Mouse (Mus musculus): ENCODE measurements around the gene Ankef1. TPM values are rescaled to one million over a fixed set of nuclear protein-coding genes. Genes with fewer than 3 reads are reported as not detected.

The Ankef1 gene
- polyA plus RNA-seq, 1 experiment from 2014 or later = 0.75 TPM

DNA sequence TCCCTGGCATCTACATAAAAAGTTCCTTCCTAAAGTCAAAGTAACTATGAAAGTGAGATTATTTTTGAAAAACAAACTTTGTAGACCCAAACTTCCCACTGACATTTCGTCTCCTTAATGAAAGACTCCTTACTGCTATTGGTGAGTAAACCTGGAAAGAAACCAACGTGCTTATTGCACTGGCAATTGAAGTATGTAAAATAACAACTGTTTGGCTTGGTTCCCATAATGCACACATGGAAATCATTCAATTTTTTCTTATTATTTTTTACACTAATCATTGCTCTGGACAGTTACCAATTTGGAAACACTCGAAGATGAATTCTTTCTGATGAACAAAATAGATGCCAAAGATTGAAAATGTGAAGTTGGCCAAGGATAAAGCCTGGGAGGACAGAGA, 12.1 kb downstream of the Ankef1 start:
- 80% methylated on average over 3 of the region's 3 CpGs for WGBS
- Histone ChIP-seq H3K27ac (no peak overlapping the region), H3K36me3 (no peaks in the 10 kb centered on the region), H3K9me3 (no peaks in the 10 kb centered on the region), H3K4me3 (no peak overlapping the region), H3K4me1 (replicated peaks) (peaks cover 8% of the 10 kb centered on the region; the same call in 1 of the 2 replicates), H3K27me3 (ENCODE audit: insufficient read depth, poor library complexity, severe bottlenecking) (peaks cover 24% of the 10 kb centered on the region)
- no peak for DNase-seq (ENCODE audit: low spot score)

DNA sequence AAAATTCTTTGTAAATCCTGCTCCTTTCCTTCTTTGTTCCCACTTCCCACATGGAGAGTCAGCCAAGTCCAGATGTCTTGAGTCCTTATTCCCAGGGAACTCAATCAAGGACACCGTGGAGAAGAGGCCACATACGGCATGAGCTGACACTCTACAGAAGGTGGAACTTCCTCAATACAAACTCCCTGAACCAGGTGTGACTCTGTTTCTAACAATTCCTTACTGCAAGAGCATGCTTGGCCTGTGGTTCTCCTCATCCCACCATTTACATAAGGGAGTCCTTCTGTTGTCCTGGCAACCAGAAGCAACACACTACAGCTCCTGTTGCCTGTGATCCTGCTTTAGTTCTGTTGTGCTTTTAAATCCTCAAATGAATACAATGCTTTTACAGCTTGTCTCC, 13.8 kb downstream of the Ankef1 start:
- Histone ChIP-seq H3K4me1 (replicated peaks) (peaks cover 8% of the 10 kb centered on the region; the same call in 1 of the 2 replicates), H3K27me3 (ENCODE audit: insufficient read depth, poor library complexity, severe bottlenecking) (peaks cover 24% of the 10 kb centered on the region), H3K27ac (no peak overlapping the region), H3K36me3 (no peaks in the 10 kb centered on the region), H3K9me3 (no peaks in the 10 kb centered on the region), H3K4me3 (no peak overlapping the region)
- WGBS = 82% methylated on average over 2 of the region's 2 CpGs
- no peak for DNase-seq (ENCODE audit: low spot score)

DNA sequence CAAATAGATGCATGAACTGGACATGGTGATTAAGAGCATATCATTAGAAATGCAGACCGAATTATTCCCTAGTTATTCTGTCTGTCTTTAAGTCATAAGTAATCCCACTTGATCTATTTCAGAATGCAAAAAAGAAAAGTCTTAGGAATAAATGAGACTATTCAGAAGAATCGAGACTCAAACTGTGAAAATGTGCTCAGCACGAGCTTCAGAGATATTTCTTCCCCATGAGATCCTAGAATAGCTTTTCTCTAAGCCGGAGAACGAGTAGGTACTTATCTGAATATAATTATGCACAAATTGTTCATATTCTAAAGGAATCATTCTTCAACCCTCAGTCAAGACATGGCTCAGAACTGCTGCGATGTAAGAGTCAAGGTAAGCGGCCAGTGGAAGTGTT, 27.2 kb downstream of the Ankef1 start:
- no peak overlapping the region for H3K27ac ChIP-seq
- no peaks in the 10 kb centered on the region for H3K36me3 ChIP-seq
- no peaks in the 10 kb centered on the region for H3K27me3 ChIP-seq (ENCODE audit: insufficient read depth, poor library complexity, severe bottlenecking)
- WGBS = 90% methylated on average over 7 of the region's 7 CpGs
- peaks cover 5% of the 10 kb centered on the region for H3K4me1 ChIP-seq (replicated peaks)
- H3K4me3 ChIP-seq = no peak overlapping the region
- H3K9me3 ChIP-seq = no peaks in the 10 kb centered on the region
- DNase-seq (ENCODE audit: low spot score) = no peak

DNA sequence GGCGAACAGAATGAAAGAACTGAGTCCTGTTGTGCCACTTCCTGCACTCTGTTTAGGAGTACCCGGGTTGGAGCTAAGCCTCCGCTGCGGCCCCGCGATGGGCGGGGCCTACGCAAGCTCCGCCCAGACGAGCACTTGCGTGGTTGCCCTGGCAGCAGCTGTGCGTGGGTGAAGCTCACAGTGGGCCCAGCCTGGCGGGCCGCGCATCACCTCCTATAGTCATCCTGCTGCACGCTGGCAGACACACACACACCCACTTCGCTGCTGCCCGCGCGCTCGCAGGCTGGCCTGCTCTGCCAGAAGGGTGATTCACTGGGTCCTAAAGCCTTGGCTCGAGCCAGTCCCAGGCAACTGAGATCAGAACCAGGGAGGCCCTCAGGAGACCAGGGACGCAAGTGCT, 30.3 kb downstream of the Ankef1 start:
- WGBS = under 1% methylated on average over 23 of the region's 23 CpGs
- DNase-seq (ENCODE audit: low spot score) = peak; percentile 86

DNA sequence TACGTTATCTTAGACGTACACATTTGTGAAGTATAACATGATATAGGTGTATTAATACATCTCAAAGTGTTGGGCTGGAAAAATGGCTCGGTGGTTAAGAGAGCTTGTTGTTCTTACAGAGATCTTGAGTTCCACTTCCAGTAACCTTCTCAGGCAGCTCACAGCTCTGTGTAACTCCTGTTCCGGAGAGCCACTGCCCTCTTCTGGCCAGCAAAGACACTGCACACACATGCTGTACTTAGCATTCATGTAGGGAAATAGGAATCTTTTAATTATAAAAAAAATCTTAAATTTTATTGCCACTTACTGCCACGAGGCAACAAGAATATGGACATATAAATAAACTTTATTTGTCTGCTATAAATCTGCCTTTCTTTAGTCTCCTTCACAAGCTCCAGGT, 56.3 kb downstream of the Ankef1 start:
- Histone ChIP-seq H3K27me3 (ENCODE audit: insufficient read depth, poor library complexity, severe bottlenecking) (no peaks in the 10 kb centered on the region), H3K9me3 (no peaks in the 10 kb centered on the region), H3K27ac (no peak overlapping the region), H3K4me1 (replicated peaks) (no peaks in the 10 kb centered on the region), H3K4me3 (no peak overlapping the region), H3K36me3 (no peaks in the 10 kb centered on the region)
- WGBS = 74% methylated on average over 5 of the region's 5 CpGs
- peak; percentile 27 for DNase-seq (ENCODE audit: low spot score)

More for the DNA sequence above, 30.3 kb downstream of the Ankef1 start:
- Histone ChIP-seq H3K27me3 (ENCODE audit: insufficient read depth, poor library complexity, severe bottlenecking) (no peaks in the 10 kb centered on the region), H3K9me3 (no peaks in the 10 kb centered on the region), H3K4me1 (replicated peaks) (peaks cover 5% of the 10 kb centered on the region), H3K4me3 (peak overlapping the region; percentile 65), H3K36me3 (no peaks in the 10 kb centered on the region), H3K27ac (peak overlapping the region; percentile 88)

DNA sequence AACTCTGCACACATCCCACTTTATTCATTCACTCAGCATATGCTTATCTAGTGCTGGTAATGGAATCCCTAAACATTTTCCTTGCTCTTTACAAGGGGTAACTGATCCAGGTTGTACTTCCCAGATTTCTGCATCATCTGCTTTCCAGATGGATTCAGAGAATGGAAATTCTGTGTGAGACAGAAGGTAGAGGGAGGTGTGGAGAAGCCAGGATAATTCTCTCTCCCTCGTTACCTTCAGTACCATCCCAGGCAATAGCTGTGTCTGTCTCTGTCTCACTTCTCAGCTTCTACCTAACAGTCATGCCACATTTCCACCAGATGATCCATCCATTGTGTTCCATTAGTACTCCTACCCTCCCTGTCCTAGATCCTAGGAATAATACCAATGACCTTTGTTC, 60.6 kb downstream of the Ankef1 start:
- Histone ChIP-seq H3K4me1 (replicated peaks) (no peaks in the 10 kb centered on the region), H3K27me3 (ENCODE audit: insufficient read depth, poor library complexity, severe bottlenecking) (no peaks in the 10 kb centered on the region), H3K9me3 (no peaks in the 10 kb centered on the region), H3K4me3 (no peak overlapping the region), H3K36me3 (no peaks in the 10 kb centered on the region), H3K27ac (no peak overlapping the region)
- no peak for DNase-seq (ENCODE audit: low spot score)
- 93% methylated on average over 1 of the region's 1 CpGs for WGBS

DNA sequence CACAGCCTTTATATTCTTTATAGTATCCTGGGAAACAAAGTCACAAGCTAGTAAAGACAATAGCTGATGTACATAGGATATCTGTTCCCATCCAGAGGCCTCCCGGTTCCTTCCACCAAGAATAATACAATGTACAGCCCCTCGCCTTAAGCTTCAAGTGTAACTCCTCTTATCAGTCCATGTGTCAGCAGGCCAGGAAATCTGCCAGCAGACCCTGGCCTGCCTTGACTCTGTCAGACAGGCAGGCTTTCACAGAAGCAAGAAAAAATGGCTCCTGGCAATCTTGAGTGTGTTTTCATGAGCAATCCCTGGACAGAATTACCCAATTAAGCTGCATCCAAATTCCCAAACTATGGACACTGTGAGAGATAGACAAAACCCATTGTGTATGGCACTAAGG, 69.1 kb downstream of the Ankef1 start:
- DNase-seq (ENCODE audit: low spot score) = no peak
- H3K9me3 ChIP-seq = no peaks in the 10 kb centered on the region
- no peak overlapping the region for H3K4me3 ChIP-seq
- H3K27me3 ChIP-seq (ENCODE audit: insufficient read depth, poor library complexity, severe bottlenecking) = no peaks in the 10 kb centered on the region
- H3K36me3 ChIP-seq = no peaks in the 10 kb centered on the region
- WGBS = 83% methylated on average over 2 of the region's 2 CpGs
- H3K4me1 ChIP-seq (replicated peaks) = no peaks in the 10 kb centered on the region
- H3K27ac ChIP-seq = no peak overlapping the region

DNA sequence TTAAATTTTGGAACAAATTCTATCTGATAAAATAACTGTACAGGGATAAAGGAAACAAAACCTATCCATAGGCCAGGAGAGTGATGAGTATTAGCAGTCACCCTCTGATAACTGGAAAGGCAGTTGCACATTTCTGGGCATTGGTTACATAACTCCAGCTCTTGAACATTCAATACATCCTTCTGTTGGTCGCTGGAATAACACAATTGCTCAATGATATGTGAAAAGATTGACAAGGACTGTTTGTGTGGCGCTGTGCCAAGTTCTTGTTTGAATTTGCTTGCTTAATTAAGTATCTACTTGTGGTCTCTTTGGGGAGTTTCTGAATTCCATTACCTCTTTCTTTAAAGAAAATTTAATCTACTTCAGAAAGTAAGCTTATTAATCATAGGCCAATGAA, 81.1 kb downstream of the Ankef1 start:
- no peak for DNase-seq (ENCODE audit: low spot score)
- Histone ChIP-seq H3K36me3 (no peaks in the 10 kb centered on the region), H3K9me3 (no peaks in the 10 kb centered on the region), H3K27ac (no peak overlapping the region), H3K27me3 (ENCODE audit: insufficient read depth, poor library complexity, severe bottlenecking) (no peaks in the 10 kb centered on the region), H3K4me1 (replicated peaks) (no peaks in the 10 kb centered on the region), H3K4me3 (no peak overlapping the region)
- 66% methylated on average over 2 of the region's 2 CpGs for WGBS

DNA sequence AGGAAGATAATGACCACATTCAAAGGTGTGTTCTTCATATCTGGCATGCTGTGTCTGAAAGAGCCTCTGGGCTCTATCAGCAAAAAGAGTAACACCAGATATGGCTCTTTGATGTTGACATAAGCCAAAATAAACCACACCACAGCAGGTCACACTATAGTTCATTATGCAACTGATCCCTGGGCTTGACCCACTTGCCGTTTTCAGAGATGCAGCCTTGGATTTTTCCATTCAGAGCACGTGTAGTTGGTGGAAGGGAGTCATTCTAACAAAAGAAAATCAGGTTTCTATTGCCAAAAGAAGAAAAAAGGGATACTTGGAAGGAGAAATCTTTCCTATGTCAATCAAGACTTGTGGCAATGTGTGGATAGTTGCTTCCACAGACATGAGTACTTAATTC, 87.1 kb downstream of the Ankef1 start:
- DNase-seq (ENCODE audit: low spot score) = no peak
- Histone ChIP-seq H3K4me3 (no peak overlapping the region), H3K36me3 (no peaks in the 10 kb centered on the region), H3K4me1 (replicated peaks) (no peaks in the 10 kb centered on the region), H3K9me3 (no peaks in the 10 kb centered on the region), H3K27me3 (ENCODE audit: insufficient read depth, poor library complexity, severe bottlenecking) (no peaks in the 10 kb centered on the region), H3K27ac (no peak overlapping the region)
- 48% methylated on average over 2 of the region's 2 CpGs for WGBS

DNA sequence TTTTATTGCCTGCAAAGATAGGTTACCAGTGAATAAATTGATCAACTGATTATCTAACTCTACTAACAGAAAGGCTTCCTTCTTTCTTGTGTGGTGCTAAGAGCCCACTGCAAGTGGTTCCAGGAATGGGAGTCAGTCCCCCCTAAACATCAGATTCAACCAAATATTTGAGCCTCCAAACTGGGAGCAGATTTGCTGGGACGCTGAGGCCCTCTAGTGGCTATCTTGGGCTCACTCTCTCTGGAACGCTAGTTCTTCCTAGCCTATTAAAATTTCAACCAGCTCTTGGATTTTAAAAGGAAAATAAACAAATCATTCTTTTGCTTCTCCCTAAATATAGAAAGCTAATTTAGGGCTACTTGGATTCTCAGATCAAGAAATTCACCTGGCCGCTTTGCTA, 94.7 kb downstream of the Ankef1 start:
- Histone ChIP-seq H3K27ac (no peak overlapping the region), H3K9me3 (no peaks in the 10 kb centered on the region), H3K4me3 (no peak overlapping the region), H3K4me1 (replicated peaks) (no peaks in the 10 kb centered on the region), H3K27me3 (ENCODE audit: insufficient read depth, poor library complexity, severe bottlenecking) (no peaks in the 10 kb centered on the region), H3K36me3 (no peaks in the 10 kb centered on the region)
- DNase-seq (ENCODE audit: low spot score) = peak; percentile 47
- 32% methylated on average over 3 of the region's 3 CpGs for WGBS

DNA sequence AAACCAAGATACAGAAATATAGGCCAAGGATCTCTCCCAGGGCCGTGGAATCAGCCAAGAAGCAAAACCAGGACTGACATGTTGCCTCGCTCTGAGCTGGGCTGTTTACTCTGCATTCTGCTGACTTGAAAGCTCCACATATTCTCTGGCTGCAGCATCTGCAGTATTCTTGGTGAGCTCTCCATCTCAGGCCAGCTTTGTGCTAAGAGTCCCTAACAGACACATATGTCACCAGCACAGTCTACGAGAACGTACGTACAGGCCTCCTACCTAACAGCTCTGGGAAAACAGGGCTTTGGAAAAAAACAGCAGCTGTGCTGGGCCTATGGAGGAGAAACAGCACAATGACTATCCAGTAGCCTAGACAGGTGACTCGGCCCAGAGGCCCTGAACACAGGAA, 97.0 kb downstream of the Ankef1 start:
- H3K9me3 ChIP-seq = no peaks in the 10 kb centered on the region
- no peaks in the 10 kb centered on the region for H3K36me3 ChIP-seq
- DNase-seq (ENCODE audit: low spot score) = no peak
- H3K27me3 ChIP-seq (ENCODE audit: insufficient read depth, poor library complexity, severe bottlenecking) = no peaks in the 10 kb centered on the region
- 85% methylated on average over 6 of the region's 6 CpGs for WGBS
- H3K4me1 ChIP-seq (replicated peaks) = no peaks in the 10 kb centered on the region
- no peak overlapping the region for H3K4me3 ChIP-seq
- H3K27ac ChIP-seq = no peak overlapping the region

DNA sequence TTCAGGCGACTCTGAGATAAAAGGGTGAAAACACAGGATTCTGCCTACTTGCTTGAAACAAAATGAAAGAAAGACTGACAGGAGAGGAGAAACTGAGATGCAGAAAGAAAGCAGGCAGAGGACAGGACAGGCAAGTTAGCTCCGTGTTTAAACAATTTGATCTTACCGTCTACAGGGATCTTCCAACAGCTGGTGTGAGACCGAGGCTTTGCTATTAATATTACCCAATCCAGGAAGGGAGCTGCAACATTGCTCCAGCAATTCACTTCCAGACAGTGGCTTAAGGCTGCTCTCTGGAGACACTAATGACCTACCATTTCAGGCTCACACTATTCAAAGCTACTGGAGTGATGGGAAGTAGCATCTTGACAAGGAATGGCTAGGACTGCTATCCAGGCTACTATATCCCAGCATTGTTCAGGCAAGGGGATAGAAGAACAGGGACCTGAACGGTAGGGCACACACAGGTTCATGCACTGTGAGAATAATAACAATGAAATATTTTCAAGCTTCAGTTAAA, 99.0 kb downstream of the Ankef1 start:
- H3K4me1 ChIP-seq (replicated peaks) = no peaks in the 10 kb centered on the region
- H3K27me3 ChIP-seq (ENCODE audit: insufficient read depth, poor library complexity, severe bottlenecking) = no peaks in the 10 kb centered on the region
- no peak for DNase-seq (ENCODE audit: low spot score)
- H3K4me3 ChIP-seq = no peak overlapping the region
- WGBS = 87% methylated on average over 5 of the region's 5 CpGs
- no peaks in the 10 kb centered on the region for H3K9me3 ChIP-seq
- H3K36me3 ChIP-seq = no peaks in the 10 kb centered on the region
- no peak overlapping the region for H3K27ac ChIP-seq

DNA sequence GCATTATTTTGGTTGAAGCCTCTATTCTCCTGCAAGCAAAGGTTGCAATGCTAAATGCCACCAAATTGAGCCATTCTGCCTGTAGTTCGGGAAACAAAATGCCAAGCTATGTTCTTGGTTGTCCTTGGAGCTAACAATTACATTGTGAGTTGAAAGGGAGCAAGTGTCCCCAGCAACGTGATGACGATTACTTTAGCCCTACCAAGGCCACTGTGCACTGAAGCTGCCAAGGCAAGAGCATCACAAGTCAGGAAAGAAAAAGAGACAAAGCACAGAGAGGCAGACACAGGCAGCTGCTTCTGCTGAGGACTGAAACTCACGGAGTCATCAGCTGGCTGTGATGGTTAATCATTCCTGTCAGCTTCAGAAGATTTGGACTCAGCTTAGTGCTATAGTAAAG, 99.5 kb downstream of the Ankef1 start:
- no peaks in the 10 kb centered on the region for H3K4me1 ChIP-seq (replicated peaks)
- no peaks in the 10 kb centered on the region for H3K9me3 ChIP-seq
- no peak overlapping the region for H3K27ac ChIP-seq
- 65% methylated on average over 4 of the region's 4 CpGs for WGBS
- no peak overlapping the region for H3K4me3 ChIP-seq
- no peak for DNase-seq (ENCODE audit: low spot score)
- H3K27me3 ChIP-seq (ENCODE audit: insufficient read depth, poor library complexity, severe bottlenecking) = no peaks in the 10 kb centered on the region
- H3K36me3 ChIP-seq = no peaks in the 10 kb centered on the region

All from hindbrain, embryonic 10.5 days (tissue).